Mouse (Mus musculus) gastrocnemius, postnatal 10 days (tissue): ENCODE data around the gene Mief1. TPM values are rescaled to one million over a fixed set of nuclear protein-coding genes. Genes with fewer than 3 reads are reported as not detected.

ENCODE experiments used
- DNase-seq: peaks from one replicate; pipeline ENCODE4 v3.0.0; 2021; ENCODE audit warnings: mixed read lengths
- long read RNA-seq, 2 experiments: library from polyadenylated mRNA; stranded (forward); transcript quantifications; one replicate each; pipeline ENCODE4 v2.0.0; 2021
- total RNA-seq, 2 experiments: library from RNA; stranded (reverse); gene quantifications; 2 replicates each; pipeline ENCODE4 v1.2.3; 2021

The Mief1 gene
- total RNA-seq, result 10 to 100 TPM; 22.8 to 27.2 TPM
- long read RNA-seq, experiment 1, full-length matches to known transcripts, result 15 of 29 reads
- long read RNA-seq, experiment 1, partial matches to known transcripts, result 7 of 29 reads
- long read RNA-seq, experiment 1, other reads (novel, unspliced or antisense), result 7 of 29 reads
- long read RNA-seq, experiment 2, full-length matches to known transcripts, result 9 of 27 reads
- long read RNA-seq, experiment 2, partial matches to known transcripts, result 9 of 27 reads
- long read RNA-seq, experiment 2, other reads (novel, unspliced or antisense), result 9 of 27 reads

- DNase-seq, result peak; percentile 97
These were observed at the start of gene Mief1 for GRCm38 (mm10) chr15:80233733-80234509. TSS of gene Mief1 (plus strand) at chr15:80234018.

DNA sequence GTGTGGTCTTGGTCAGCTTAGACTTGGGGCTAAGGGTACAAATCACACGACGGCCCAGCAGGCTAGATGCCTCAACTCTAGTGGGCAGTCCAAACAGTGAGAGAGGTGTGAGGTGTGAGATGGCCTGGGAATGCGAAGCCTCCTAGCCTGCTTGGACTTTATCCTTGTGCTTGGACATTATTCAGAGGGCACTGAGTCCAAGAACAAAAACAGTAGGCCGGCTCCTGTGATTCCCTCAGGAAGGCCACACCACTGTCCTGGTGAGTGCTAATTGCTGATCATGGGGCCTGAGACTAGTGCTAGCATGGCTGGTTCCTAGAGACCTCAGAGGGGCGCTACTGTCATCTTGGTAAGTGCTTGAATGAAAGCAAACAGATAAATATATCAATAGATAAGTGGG lies 44.9 kb upstream of the Mief1 start:
- no peak for DNase-seq

GRCm38 (mm10) chr15:80190075-80190474 lies 43.7 kb upstream of the Mief1 start:
- DNase-seq, result no peak

DNA sequence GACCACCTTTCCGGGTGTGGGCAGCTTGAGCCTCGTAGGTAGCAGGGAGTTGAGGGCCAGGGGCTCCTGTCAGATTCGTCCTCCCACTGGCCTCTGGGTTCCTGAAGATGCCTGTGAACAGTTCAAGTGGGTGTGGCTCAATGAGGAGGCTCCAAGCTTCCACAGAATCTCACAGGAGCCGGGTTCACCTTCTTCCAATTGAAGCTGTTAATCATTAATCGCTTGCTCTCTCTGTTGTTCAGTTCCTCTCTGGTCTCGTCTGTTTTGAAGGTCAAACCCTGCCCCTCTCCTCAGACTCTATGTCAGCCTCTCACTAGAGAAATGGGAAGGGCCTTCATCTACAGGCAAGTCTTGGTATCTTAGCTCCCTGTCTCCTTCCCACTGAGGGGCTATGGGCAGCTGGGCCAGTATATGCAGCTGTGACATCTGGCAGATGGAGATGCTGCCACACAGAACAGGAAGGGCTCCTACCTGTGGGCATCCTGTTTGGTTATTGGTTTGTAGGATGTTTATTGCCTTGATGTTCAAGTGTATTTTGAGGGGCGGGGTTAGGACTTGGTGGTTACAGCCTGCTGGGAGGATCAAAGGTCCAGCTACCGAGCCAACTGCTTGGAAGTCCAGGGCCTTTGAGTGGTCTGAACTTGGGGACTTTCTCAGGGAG lies 42.1 kb upstream of the Mief1 start:
- no peak for DNase-seq

- no peak for DNase-seq
These were observed 41.6 kb upstream of the Mief1 start for GRCm38 (mm10) chr15:80192246-80192585.

GRCm38 (mm10) chr15:80192847-80193246 lies 41.0 kb upstream of the Mief1 start:
- DNase-seq, result no peak

DNA sequence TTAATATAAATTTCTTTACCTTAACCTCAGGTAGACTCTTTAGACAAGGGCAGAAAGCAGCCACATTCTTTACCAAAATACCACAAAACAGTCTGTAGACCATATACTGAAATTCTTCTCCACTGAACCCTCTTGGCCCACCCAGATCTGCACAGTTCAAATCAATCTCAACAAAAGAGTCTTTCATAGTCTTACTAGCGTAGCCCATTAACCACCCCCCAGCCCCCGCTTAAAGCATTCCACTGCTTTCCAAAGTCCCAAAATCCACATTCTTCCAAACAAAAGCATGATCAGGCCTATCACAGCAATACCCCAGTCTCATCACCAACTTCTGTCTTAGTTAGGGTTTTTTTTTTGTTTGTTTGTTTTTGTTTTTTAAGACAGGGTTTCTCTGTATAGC lies 34.3 kb upstream of the Mief1 start:
- DNase-seq, result no peak

- DNase-seq, result no peak
These were observed 31.6 kb upstream of the Mief1 start for GRCm38 (mm10) chr15:80202111-80202775.

DNA sequence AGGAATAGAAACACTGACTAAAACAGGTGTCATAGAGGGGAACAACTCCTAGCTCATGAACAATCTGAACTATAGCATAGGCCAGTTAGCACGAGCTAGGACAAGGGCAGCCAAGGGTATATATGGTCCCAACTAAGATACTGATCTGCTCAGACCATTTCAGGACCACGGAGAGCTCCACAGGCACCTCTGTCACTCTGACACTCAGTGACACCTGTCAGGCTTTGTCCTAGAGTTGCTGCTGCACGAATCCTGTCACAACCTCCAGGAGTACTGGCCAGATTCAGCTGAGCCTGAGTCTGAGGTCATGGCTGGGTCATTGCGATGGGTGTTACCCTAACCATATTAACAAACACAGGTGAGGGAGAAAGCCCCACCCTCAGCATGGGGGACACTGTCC lies 30.4 kb upstream of the Mief1 start:
- DNase-seq, result no peak

DNA sequence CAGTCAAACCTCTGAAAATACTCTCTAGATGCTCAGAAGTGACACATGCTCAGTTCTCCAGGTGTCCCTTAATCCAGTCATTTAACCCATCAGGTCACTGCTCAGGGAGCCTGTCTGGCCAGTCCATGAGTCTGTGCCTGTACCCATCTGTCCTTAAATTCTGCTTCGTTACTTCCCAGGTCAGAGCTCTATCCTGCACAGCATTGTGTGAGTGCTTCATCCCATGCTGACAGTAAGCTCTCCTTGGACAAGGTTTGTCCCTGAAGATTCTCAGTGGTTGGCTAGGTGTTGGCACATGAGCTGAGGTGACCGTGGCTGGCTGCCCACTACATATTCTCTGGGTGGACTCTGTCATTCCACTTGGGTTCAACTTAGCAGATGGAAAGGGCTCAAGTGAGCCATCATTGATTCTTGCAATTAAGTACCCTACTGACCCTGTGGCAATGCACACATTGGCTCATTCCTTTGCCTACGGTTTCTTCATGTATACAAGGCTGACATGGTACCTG lies 27.7 kb upstream of the Mief1 start:
- DNase-seq, result no peak

GRCm38 (mm10) chr15:80208446-80208845 lies 25.4 kb upstream of the Mief1 start:
- DNase-seq, result no peak

GRCm38 (mm10) chr15:80213688-80214087 lies 20.1 kb upstream of the Mief1 start:
- no peak for DNase-seq

- DNase-seq, result no peak
These were observed 17.9 kb upstream of the Mief1 start for GRCm38 (mm10) chr15:80215716-80216479.

DNA sequence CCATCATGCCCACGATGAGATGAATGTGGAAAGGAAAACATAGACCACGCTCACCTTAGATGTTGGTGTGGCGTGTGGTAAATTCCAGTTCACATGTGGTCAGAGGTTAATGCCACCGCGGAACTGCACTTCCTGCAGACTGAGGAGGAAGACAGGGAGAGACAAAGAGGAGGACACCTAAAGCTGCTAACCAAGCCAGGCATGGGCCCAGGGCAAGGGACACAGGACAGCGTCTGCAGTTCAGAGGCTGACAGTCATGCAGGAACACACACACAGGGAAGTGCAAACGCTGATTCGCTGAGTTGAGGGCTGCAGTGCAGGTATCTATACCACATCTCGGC lies 17.4 kb upstream of the Mief1 start:
- DNase-seq, result no peak

DNA sequence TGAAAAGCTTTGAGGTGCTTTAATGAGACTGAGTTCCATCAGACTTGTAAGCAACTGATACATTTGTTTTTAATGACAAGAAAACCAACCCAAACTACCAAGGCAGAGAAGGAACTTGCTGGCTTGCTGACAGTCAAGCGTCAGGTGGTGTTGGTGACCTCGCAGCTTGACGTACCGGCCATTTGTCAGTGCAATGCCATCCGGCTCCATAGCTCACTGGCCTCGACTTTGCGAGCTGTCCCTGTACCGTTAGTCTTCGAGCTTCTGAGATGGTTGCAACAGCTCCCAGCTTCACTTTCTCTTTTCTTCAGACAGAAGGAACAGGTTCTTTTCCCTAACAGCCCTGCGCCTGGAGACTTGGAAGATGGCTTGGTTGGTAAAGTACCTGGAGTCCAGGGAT lies 16.3 kb upstream of the Mief1 start:
- no peak for DNase-seq

GRCm38 (mm10) chr15:80219211-80219610 lies 14.6 kb upstream of the Mief1 start:
- DNase-seq, result no peak

GRCm38 (mm10) chr15:80219705-80220657 lies 13.8 kb upstream of the Mief1 start:
- no peak for DNase-seq

GRCm38 (mm10) chr15:80221031-80221430 lies 12.8 kb upstream of the Mief1 start:
- DNase-seq, result no peak

DNA sequence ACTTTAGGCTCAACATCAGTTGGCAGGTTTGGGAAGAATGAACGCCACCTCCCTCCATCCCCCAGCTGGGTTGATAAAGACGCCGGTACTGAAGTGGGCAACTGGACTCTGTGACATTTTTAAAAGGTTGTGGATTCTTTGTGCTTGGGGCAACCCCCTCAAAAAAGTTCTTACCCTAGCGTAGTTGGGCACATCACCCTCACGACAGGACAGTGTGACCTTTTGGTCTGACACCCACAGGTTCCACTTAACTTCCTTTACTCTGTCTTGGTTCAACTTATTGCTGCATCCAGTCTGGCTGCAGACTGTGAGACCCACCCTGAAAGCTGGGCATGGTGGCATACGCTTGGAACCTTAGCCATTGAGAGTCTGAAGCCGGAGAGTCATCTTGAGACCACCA lies 10.1 kb upstream of the Mief1 start:
- DNase-seq, result no peak

GRCm38 (mm10) chr15:80225208-80225607 lies 8.6 kb upstream of the Mief1 start:
- DNase-seq, result peak; percentile 89

DNA sequence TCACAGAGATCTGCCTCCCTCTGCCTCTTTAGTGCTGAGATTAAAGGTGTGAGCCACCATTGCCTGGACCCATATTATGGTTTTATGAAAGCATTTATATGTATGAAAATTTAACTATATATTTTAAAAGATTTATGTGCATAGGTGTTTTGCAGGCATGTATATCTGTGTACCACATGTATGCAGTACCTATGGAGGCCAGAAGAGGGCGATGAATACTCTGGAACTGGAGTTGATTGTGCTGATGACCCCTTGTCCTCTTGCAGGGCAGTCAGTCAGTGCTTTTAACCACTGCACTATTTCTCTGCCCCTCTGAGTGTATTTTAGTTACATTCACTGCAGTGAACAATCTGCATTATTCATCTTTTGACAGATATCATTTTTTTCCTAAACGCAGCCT lies 8.0 kb upstream of the Mief1 start:
- DNase-seq, result peak; percentile 56
